Mouse (Mus musculus) ES-Bruce4 (cell line): ENCODE data around the gene Lamc3. TPM values are rescaled to one million over a fixed set of nuclear protein-coding genes. Genes with fewer than 3 reads are reported as not detected.

Experiments used
- H3K27ac ChIP-seq: 2 replicates; pipeline ENCODE4 v1.5.1; 2012; ENCODE audit warnings: low read length, inconsistent platforms; ENCODE audit not compliant: insufficient read depth
- H3K27me3 ChIP-seq: 2 replicates; pipeline ENCODE4 v1.6.1; 2012; ENCODE audit warnings: mild to moderate bottlenecking, low read length, inconsistent platforms; ENCODE audit not compliant: control insufficient read depth, poor library complexity, insufficient read depth, severe bottlenecking
- H3K36me3 ChIP-seq: 2 replicates; pipeline ENCODE4 v1.6.1; 2012; ENCODE audit warnings: inconsistent platforms, mild to moderate bottlenecking, low read length, moderate library complexity; ENCODE audit not compliant: control insufficient read depth, poor library complexity, insufficient read depth, severe bottlenecking
- H3K4me1 ChIP-seq: one replicate; pipeline ENCODE4 v1.8.1; 2011; ENCODE audit warnings: low read length; ENCODE audit not compliant: control insufficient read depth, insufficient read depth
- H3K4me3 ChIP-seq: 2 replicates; pipeline ENCODE4 v1.5.1; 2011; ENCODE audit warnings: low read depth, mild to moderate bottlenecking, low read length
- H3K9ac ChIP-seq: 2 replicates; pipeline ENCODE4 v1.6.1; 2012; ENCODE audit warnings: low read depth, mild to moderate bottlenecking, inconsistent platforms; ENCODE audit not compliant: poor library complexity, severe bottlenecking
- H3K9me3 ChIP-seq: replicated peaks from 2 replicates; pipeline ENCODE4 v1.6.1; 2012; ENCODE audit warnings: mild to moderate bottlenecking, low read length, inconsistent platforms; ENCODE audit not compliant: control insufficient read depth, poor library complexity, insufficient read depth, severe bottlenecking
- CTCF ChIP-seq: IDR thresholded peaks from one replicate; pipeline ENCODE4 v1.8.1; 2011; ENCODE audit warnings: low read depth, low read length
- EP300 ChIP-seq: IDR thresholded peaks from 2 replicates; pipeline ENCODE4 v1.6.1; 2011; ENCODE audit warnings: low read depth, low read length; ENCODE audit not compliant: insufficient read depth
- POLR2A ChIP-seq: IDR thresholded peaks from one replicate; pipeline ENCODE4 v1.8.1; 2011; ENCODE audit warnings: low read length; ENCODE audit not compliant: insufficient read depth
- polyA plus RNA-seq: library from polyadenylated mRNA; stranded (reverse); fragments of >200 nt; gene quantifications from 2 replicates; pipeline ENCODE4 v1.2.4, GENCODE M21; 2011; ENCODE audit warnings: low read depth; ENCODE audit not compliant: missing spikeins, insufficient read depth, insufficient read length

Lamc3 gene
- polyA plus RNA-seq, 1 experiment: not detected

- H3K27ac ChIP-seq: no peak overlapping the region
- H3K36me3 ChIP-seq: no peaks in the 10 kb centered on the region
- H3K9me3 ChIP-seq: no peaks in the 10 kb centered on the region
- H3K4me3 ChIP-seq: no peak overlapping the region
- no peaks in the 10 kb centered on the region for H3K4me1 ChIP-seq
- no peak overlapping the region for H3K9ac ChIP-seq
- no peaks in the 10 kb centered on the region for H3K27me3 ChIP-seq
- TF ChIP-seq CTCF: no peak
- TF ChIP-seq POLR2A: no peak
- TF ChIP-seq EP300: no peak
Measured at GRCm38 (mm10) chr2:31925936-31926335, 38.8 kb downstream of the Lamc3 start.

DNA sequence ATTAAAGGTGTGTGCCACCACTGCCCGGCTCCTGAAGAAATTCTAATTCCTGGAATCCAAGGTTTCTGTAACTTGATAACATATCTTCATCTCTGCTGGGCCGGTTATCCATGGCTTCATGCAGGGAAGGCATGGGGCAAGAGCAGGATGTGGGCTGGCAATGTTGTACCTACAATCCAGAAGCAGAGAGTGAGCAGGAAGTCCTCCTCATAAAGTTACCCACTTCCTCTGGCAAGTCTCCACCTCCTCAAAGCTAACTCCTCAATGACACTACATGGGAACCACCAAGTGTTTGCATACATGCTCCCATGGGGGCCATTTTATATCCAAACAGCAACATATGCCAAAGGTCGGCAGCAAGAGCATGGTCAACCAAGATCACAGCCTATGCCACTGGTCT, 42.6 kb downstream of the Lamc3 start:
- Histone ChIP-seq H3K27me3 (no peaks in the 10 kb centered on the region), H3K4me3 (no peak overlapping the region), H3K9me3 (no peaks in the 10 kb centered on the region), H3K4me1 (no peaks in the 10 kb centered on the region), H3K9ac (no peak overlapping the region), H3K27ac (no peak overlapping the region), H3K36me3 (no peaks in the 10 kb centered on the region)
- TF ChIP-seq POLR2A: no peak
- TF ChIP-seq CTCF: no peak
- no peak for TF ChIP-seq EP300

GRCm38 (mm10) chr2:31934551-31934950, 47.5 kb downstream of the Lamc3 start:
- H3K9me3 ChIP-seq: no peaks in the 10 kb centered on the region
- no peaks in the 10 kb centered on the region for H3K27me3 ChIP-seq
- no peaks in the 10 kb centered on the region for H3K36me3 ChIP-seq
- no peak overlapping the region for H3K9ac ChIP-seq
- no peak overlapping the region for H3K27ac ChIP-seq
- no peaks in the 10 kb centered on the region for H3K4me1 ChIP-seq
- TF ChIP-seq EP300 (no peak), CTCF (no peak)
- no peak overlapping the region for H3K4me3 ChIP-seq

- no peaks in the 10 kb centered on the region for H3K27me3 ChIP-seq
- no peak for TF ChIP-seq EP300
- TF ChIP-seq CTCF: no peak
- no peak for TF ChIP-seq POLR2A
Measured at GRCm38 (mm10) chr2:31935054-31935453, 48.0 kb downstream of the Lamc3 start.

GRCm38 (mm10) chr2:31938298-31938697, 51.2 kb downstream of the Lamc3 start:
- no peaks in the 10 kb centered on the region for H3K27me3 ChIP-seq

More at GRCm38 (mm10) chr2:31935054-31935453, 48.0 kb downstream of the Lamc3 start:
- Histone ChIP-seq H3K9ac (no peak overlapping the region), H3K9me3 (no peaks in the 10 kb centered on the region), H3K36me3 (no peaks in the 10 kb centered on the region), H3K4me3 (no peak overlapping the region), H3K27ac (no peak overlapping the region), H3K4me1 (no peaks in the 10 kb centered on the region)

DNA sequence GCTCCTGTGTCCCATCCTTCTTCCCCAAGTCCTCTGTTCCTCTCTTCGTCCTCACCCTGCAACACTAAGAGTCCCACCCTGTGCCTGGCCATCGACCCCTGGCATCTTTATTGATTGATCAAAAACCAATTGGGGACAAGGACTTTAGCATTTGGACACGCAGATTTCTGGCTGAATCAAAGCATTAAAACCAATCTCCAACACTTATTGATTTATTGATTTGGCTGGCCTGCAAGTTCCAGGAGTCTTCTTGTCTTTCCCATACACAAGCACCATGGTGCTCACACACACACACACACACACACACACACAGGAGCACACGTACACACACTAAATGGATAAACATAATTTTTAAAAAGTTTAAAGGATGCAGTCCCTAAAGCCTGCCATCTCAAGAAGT, 55.9 kb downstream of the Lamc3 start:
- no peaks in the 10 kb centered on the region for H3K27me3 ChIP-seq
- no peaks in the 10 kb centered on the region for H3K4me1 ChIP-seq
- no peaks in the 10 kb centered on the region for H3K36me3 ChIP-seq
- no peak overlapping the region for H3K27ac ChIP-seq
- H3K4me3 ChIP-seq: no peak overlapping the region
- H3K9ac ChIP-seq: no peak overlapping the region
- no peaks in the 10 kb centered on the region for H3K9me3 ChIP-seq
- TF ChIP-seq EP300 (no peak), CTCF (no peak), POLR2A (no peak)

More at GRCm38 (mm10) chr2:31938298-31938697, 51.2 kb downstream of the Lamc3 start:
- Histone ChIP-seq H3K9ac (no peak overlapping the region), H3K9me3 (no peaks in the 10 kb centered on the region), H3K4me3 (no peak overlapping the region), H3K27ac (no peak overlapping the region), H3K36me3 (no peaks in the 10 kb centered on the region), H3K4me1 (no peaks in the 10 kb centered on the region)
- TF ChIP-seq CTCF: no peak

GRCm38 (mm10) chr2:31945580-31945979, 58.5 kb downstream of the Lamc3 start:
- no peaks in the 10 kb centered on the region for H3K9me3 ChIP-seq
- no peaks in the 10 kb centered on the region for H3K4me1 ChIP-seq
- H3K36me3 ChIP-seq: no peaks in the 10 kb centered on the region
- no peak overlapping the region for H3K27ac ChIP-seq
- H3K27me3 ChIP-seq: no peaks in the 10 kb centered on the region
- H3K9ac ChIP-seq: no peak overlapping the region
- no peak overlapping the region for H3K4me3 ChIP-seq
- TF ChIP-seq EP300 (no peak), CTCF (no peak), POLR2A (no peak)
